Mouse (Mus musculus) liver, postnatal 0 days (tissue): ENCODE results near the gene Calcr.

ENCODE experiments used
- CTCF ChIP-seq: sonication (generic); IDR thresholded peaks from 2 replicates; pipeline ENCODE4 v1.5.1; 2016; ENCODE audit warnings: antibody characterized with exemption, low read depth
- EP300 ChIP-seq: IDR thresholded peaks from 2 replicates; pipeline ENCODE4 v1.6.1; 2016; ENCODE audit warnings: antibody characterized with exemption, low read depth, mild to moderate bottlenecking

DNA sequence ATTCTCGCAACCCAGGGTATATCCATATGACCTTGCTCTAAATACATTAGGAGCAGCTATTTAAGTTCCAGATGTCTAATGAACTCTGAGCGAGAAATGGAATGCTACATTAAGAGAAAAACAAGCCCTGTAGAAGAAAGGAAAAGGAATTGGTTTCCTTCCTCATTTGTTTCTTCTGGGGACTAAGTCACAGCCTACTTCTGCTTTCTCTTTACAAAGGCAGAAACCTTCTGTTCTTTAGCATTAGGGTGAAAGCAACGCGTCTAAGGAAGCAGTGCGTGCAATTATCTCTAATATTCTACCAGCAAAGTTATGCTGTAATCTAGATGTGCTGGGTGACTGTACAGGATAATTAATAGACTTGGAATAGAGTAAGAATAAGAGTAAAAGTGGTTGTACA lies 14.9 kb downstream of the Calcr start:
- TF ChIP-seq EP300 (no peak), CTCF (no peak)
